Mouse (Mus musculus) lung, adult 2 months (tissue): ENCODE results near the gene Olfr630.

ENCODE experiments used
- CTCF ChIP-seq: fragments of 200-500 bp; IDR thresholded peaks from 2 replicates; pipeline ENCODE4 v1.5.1; 2011; ENCODE audit warnings: mild to moderate bottlenecking, low read length, control low read depth; ENCODE audit not compliant: insufficient read depth
- POLR2A ChIP-seq: fragments of 200-500 bp; IDR thresholded peaks from 2 replicates; pipeline ENCODE4 v1.6.1; 2011; ENCODE audit warnings: low read depth, mild to moderate bottlenecking, control low read depth, low read length, borderline replicate concordance; ENCODE audit errors: extremely low read depth

- TF ChIP-seq CTCF (no peak), POLR2A (no peak)
Measured at GRCm38 (mm10) chr7:103744843-103745242, 12.3 kb downstream of the Olfr630 start, which contains the start of gene Olfr629.
